Mouse (Mus musculus) spleen, adult 18-20 months (tissue): ENCODE measurements around the gene Ccr1l1.

Experiments
- DNase-seq, 2 experiments: peaks; one replicate each; pipeline ENCODE4 v3.0.0; 2022; ENCODE audit warnings: mixed read lengths in 2 of 2

Ccr1l1 gene

GRCm38 (mm10) chr9:123927281-123927960 is 50.8 kb downstream of the Ccr1l1 start:
- DNase-seq = peak; percentile 24 to 36
